Mouse (Mus musculus): Measurements from ENCODE around the gene Klhl28. TPM values are rescaled to one million over a fixed set of nuclear protein-coding genes. Genes with fewer than 3 reads are reported as not detected.

Klhl28 gene
- polyA plus RNA-seq, 1 experiment from 2014 or later = 13.6 TPM

GRCm38 (mm10) chr12:64964560-64964959 is 774 bp downstream of the Klhl28 start:
- no peak for ATAC-seq (ENCODE audit: borderline replicate concordance, extremely low read depth, low FRiP score, low TSS enrichment)
- Histone ChIP-seq H3K4me3 (peak overlapping the region; percentile 96), H3K36me3 (no peaks in the 10 kb centered on the region), H3K27me3 (no peaks in the 10 kb centered on the region), H3K9me3 (no peaks in the 10 kb centered on the region), H3K9ac (peak overlapping the region; percentile 45), H3K4me1 (peaks cover 21% of the 10 kb centered on the region), H3K4me2 (peak overlapping the region; percentile 68), H3K27ac (0 out of 2 replicates have a peak overlapping the region, but pooled peaks have one; percentile 32)
- 13% methylated on average over 4 of the region's 4 CpGs for WGBS

GRCm38 (mm10) chr12:64937493-64937892 is 27.8 kb downstream of the Klhl28 start:
- H3K4me2 ChIP-seq = no peak overlapping the region
- 89% methylated on average over 2 of the region's 2 CpGs for WGBS
- ATAC-seq (ENCODE audit: borderline replicate concordance, extremely low read depth, low FRiP score, low TSS enrichment) = no peak
- H3K4me1 ChIP-seq = no peaks in the 10 kb centered on the region
- H3K9me3 ChIP-seq = no peaks in the 10 kb centered on the region
- no peak overlapping the region for H3K27ac ChIP-seq
- H3K4me3 ChIP-seq = no peak overlapping the region
- no peak overlapping the region for H3K9ac ChIP-seq
- no peaks in the 10 kb centered on the region for H3K27me3 ChIP-seq
- H3K36me3 ChIP-seq = 0 out of 2 replicates have a peak, but pooled peaks cover 4% of the 10 kb centered on the region

- Histone ChIP-seq H3K4me2 (peak within 1 kb of the TSS; percentile 93), H3K27me3 (no peaks in the 10 kb centered on the region), H3K9ac (peak within 1 kb of the TSS; percentile 75), H3K4me1 (no peaks in the 10 kb centered on the region), H3K27ac (peak within 1 kb of the TSS; percentile 66), H3K36me3 (no peaks in the 10 kb centered on the region), H3K4me3 (peak within 1 kb of the TSS; percentile 84), H3K9me3 (no peaks in the 10 kb centered on the region)
- WGBS = under 1% methylated on average over 89 of the region's 93 CpGs
- ATAC-seq (ENCODE audit: borderline replicate concordance, extremely low read depth, low FRiP score, low TSS enrichment) = peak; percentile 100
These were observed 47.5 kb downstream of the Klhl28 start, which contains the start of gene Gm527 for GRCm38 (mm10) chr12:64917578-64918471. Gm527 (plus strand) TSS chr12:64917906.

- no peaks in the 10 kb centered on the region for H3K36me3 ChIP-seq
- ATAC-seq (ENCODE audit: borderline replicate concordance, extremely low read depth, low FRiP score, low TSS enrichment) = no peak
These were observed 48.6 kb downstream of the Klhl28 start for GRCm38 (mm10) chr12:64916735-64917134.

GRCm38 (mm10) chr12:64912996-64913395 is 52.3 kb downstream of the Klhl28 start:
- Histone ChIP-seq H3K4me2 (no peak overlapping the region), H3K27me3 (no peaks in the 10 kb centered on the region), H3K36me3 (no peaks in the 10 kb centered on the region), H3K9ac (no peak overlapping the region), H3K4me3 (no peak overlapping the region), H3K27ac (no peak overlapping the region), H3K9me3 (no peaks in the 10 kb centered on the region), H3K4me1 (no peaks in the 10 kb centered on the region)
- 54% methylated on average over 6 of the region's 6 CpGs for WGBS
- no peak for ATAC-seq (ENCODE audit: borderline replicate concordance, extremely low read depth, low FRiP score, low TSS enrichment)

More at GRCm38 (mm10) chr12:64916735-64917134, 48.6 kb downstream of the Klhl28 start:
- Histone ChIP-seq H3K4me3 (no peak overlapping the region), H3K4me1 (no peaks in the 10 kb centered on the region), H3K9ac (no peak overlapping the region), H3K27ac (no peak overlapping the region), H3K27me3 (no peaks in the 10 kb centered on the region), H3K4me2 (no peak overlapping the region), H3K9me3 (no peaks in the 10 kb centered on the region)

- H3K27me3 ChIP-seq = no peaks in the 10 kb centered on the region
- H3K27ac ChIP-seq = no peak overlapping the region
- no peaks in the 10 kb centered on the region for H3K9me3 ChIP-seq
- ATAC-seq (ENCODE audit: borderline replicate concordance, extremely low read depth, low FRiP score, low TSS enrichment) = no peak; the same call in 1 of the 2 replicates
- H3K4me1 ChIP-seq = peaks cover 16% of the 10 kb centered on the region
- no peak overlapping the region for H3K9ac ChIP-seq
- WGBS = 44% methylated on average over 8 of the region's 8 CpGs
- no peaks in the 10 kb centered on the region for H3K36me3 ChIP-seq
- no peak overlapping the region for H3K4me3 ChIP-seq
- no peak overlapping the region for H3K4me2 ChIP-seq
These were observed 62.1 kb downstream of the Klhl28 start for GRCm38 (mm10) chr12:64903186-64903585.

- no peak overlapping the region for H3K4me3 ChIP-seq
- no peak overlapping the region for H3K9ac ChIP-seq
- peaks cover 16% of the 10 kb centered on the region for H3K4me1 ChIP-seq
- no peak overlapping the region for H3K27ac ChIP-seq
- 15% methylated on average over 8 of the region's 8 CpGs for WGBS
- no peaks in the 10 kb centered on the region for H3K9me3 ChIP-seq
- no peaks in the 10 kb centered on the region for H3K36me3 ChIP-seq
- H3K27me3 ChIP-seq = no peaks in the 10 kb centered on the region
- peak overlapping the region; percentile 25; the same call in 1 of the 2 replicates for H3K4me2 ChIP-seq
- peak; percentile 90 for ATAC-seq (ENCODE audit: borderline replicate concordance, extremely low read depth, low FRiP score, low TSS enrichment)
These were observed 62.8 kb downstream of the Klhl28 start for GRCm38 (mm10) chr12:64902506-64902905.

GRCm38 (mm10) chr12:64897060-64897730 is 68.1 kb downstream of the Klhl28 start:
- Histone ChIP-seq H3K27me3 (no peaks in the 10 kb centered on the region), H3K4me3 (no peak overlapping the region), H3K4me1 (peaks cover under 1% of the 10 kb centered on the region; the same call in 1 of the 2 replicates), H3K9ac (no peak overlapping the region), H3K4me2 (no peak overlapping the region), H3K9me3 (no peaks in the 10 kb centered on the region), H3K36me3 (no peaks in the 10 kb centered on the region), H3K27ac (no peak overlapping the region)
- WGBS = 36% methylated on average over 4 of the region's 4 CpGs
- ATAC-seq (ENCODE audit: borderline replicate concordance, extremely low read depth, low FRiP score, low TSS enrichment) = no peak

Other genes starting within 250 kb of the Klhl28 start
- gene Gm527, start 47.6 kb downstream of the Klhl28 start, polyA plus RNA-seq (2015; fragmentation: Nextera tagmentation; extraction: Ambion mirVana) = 1.4 and 4.3 TPM in 2 replicates
- gene Togaram1, start 270 bp upstream of the Klhl28 start, polyA plus RNA-seq (2015; fragmentation: Nextera tagmentation; extraction: Ambion mirVana) = 26.5 and 28.5 TPM in 2 replicates
- gene Prpf39, start 70.8 kb upstream of the Klhl28 start, polyA plus RNA-seq (2015; fragmentation: Nextera tagmentation; extraction: Ambion mirVana) = 52.6 and 53.6 TPM in 2 replicates
- 339 and 373 TPM in 2 replicates for gene Fkbp3, start 108.5 kb upstream of the Klhl28 start, polyA plus RNA-seq (2015; fragmentation: Nextera tagmentation; extraction: Ambion mirVana)
- gene Fancm, start 110.1 kb upstream of the Klhl28 start, polyA plus RNA-seq (2015; fragmentation: Nextera tagmentation; extraction: Ambion mirVana) = 11.3 and 13.4 TPM in 2 replicates
- gene Mis18bp1, start 207.1 kb upstream of the Klhl28 start, polyA plus RNA-seq (2015; fragmentation: Nextera tagmentation; extraction: Ambion mirVana) = 64.9 and 72.9 TPM in 2 replicates

Data from lung, embryonic 15.5 days (tissue).